Mouse (Mus musculus): ENCODE measurements around the gene Xylt2.
A peak's percentile ranks its signal among the peaks of the same experiment; 100 is the strongest.
"Not testable (repeated sequence)": the region's sequence is repeated elsewhere in the genome, so short reads cannot be mapped to it uniquely, and the experiment has no call there.

Xylt2 gene

DNA sequence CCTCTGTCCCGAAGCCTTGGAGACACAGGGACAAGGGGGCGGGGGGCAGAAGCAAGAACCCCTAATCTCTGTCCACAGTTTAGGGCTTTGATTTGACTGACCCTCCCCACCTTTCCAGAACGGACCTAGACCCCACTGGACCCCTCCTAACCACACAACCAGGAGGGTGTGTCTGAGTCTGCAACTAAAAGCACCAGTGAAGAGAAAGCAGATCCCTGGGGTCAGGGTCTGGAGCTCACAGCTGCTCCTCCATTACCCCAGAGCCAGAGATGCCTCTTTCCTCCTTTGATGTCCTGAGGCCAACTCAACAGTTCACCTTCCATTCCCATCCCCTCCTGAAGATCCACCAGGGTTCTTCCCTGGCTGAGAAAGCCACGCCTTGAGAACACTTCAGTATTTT lies 1.0 kb downstream of the Xylt2 start:
- no peak for DNase-seq (ENCODE audit: low spot score)

DNA sequence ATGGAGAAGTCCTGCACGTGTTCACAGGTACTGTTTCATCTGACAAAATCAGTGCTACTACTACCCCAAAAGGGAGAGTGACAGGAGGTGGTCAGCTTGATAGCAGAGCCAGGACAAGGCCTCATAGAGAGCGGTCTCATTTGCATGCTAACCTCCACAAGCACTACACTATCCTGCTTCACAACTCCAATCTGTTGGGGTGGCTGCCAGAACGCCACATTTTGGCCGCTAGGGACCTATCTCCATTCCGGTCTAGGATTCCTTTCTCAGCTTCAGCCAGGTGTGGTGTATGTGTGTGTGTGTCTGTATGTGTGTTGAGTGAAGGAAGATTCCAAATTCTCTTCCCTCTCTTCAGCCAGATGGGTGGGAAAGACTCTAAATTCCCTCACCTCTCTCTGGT lies 1.9 kb downstream of the Xylt2 start:
- no peak for DNase-seq (ENCODE audit: low spot score)

DNA sequence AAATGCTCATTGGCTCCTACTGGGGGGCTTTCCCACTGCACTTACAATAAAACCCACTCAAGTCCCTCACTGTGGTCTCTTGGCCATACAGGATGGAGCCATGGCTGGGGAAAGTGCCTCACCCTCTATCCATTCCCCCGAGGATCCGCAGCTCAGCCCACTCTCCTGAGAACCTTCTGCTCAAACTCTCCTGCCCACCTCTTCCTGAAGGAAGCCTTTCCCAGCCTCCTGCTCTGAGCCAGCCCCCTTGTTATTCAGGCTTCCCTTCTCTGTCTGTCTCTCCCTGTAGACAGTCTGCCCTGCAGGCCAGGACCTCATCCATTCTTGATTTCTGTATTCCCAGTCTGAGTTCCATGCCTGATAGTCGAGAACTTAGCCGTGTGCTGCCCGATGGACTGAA lies 2.3 kb downstream of the Xylt2 start:
- no peak for DNase-seq (ENCODE audit: low spot score)

- no peak for DNase-seq (ENCODE audit: low spot score)
Observed at GRCm38 (mm10) chr11:94665281-94665680, 12.0 kb downstream of the Xylt2 start.

- no peak for DNase-seq (ENCODE audit: low spot score)
Observed at GRCm38 (mm10) chr11:94661344-94661743, 16.0 kb downstream of the Xylt2 start.

DNA sequence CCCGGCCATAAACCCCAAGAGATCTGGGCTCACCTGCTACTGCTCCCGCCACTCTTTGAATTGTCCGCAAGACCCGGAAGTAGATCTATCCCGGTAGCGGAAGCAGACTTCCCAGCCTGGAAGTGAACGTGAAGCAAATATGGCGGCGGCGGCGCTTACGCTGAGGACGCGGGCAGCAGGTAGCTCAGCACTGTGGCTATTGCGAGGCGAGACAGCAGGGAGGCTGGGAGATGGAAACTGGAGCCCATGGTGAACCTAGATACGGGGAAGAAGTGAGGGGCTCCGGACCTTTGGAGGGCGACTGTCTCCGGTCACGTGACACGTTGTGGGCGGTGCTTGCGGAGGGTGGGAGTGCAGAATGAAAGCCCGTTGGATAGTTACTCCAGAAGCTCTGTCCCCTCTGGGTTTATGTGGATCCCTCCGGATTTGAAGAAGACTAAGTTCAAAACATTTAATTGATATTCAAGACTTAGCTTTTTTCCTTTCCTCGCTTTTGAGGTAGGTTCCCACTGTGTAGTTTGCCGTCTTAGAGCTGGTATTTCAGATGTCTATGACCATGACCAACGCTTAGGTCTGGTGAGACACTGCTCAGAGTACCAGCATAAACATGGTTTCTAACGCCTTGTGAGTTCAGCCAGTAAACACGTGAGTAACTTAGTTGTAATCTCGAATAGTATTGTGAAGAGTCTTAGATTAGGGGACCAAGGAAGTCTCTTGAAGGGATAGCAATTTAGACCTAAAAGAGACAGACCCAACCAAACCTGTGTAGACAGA lies 23.5 kb downstream of the Xylt2 start, which contains the start of the genes Mrpl27 and Eme1:
Mrpl27 (plus strand) TSS at position 105 of the 774 bp plus-strand sequence.
Eme1 (minus strand) TSS at position 302 of the 774 bp plus-strand sequence.
- DNase-seq (ENCODE audit: low spot score) = peak; percentile 73

GRCm38 (mm10) chr11:94652973-94653372 lies 24.3 kb downstream of the Xylt2 start:
- DNase-seq (ENCODE audit: low spot score) = no peak

- DNase-seq (ENCODE audit: low spot score) = not testable (repeated sequence)
Observed at GRCm38 (mm10) chr11:94651241-94651640, 26.1 kb downstream of the Xylt2 start.

DNA sequence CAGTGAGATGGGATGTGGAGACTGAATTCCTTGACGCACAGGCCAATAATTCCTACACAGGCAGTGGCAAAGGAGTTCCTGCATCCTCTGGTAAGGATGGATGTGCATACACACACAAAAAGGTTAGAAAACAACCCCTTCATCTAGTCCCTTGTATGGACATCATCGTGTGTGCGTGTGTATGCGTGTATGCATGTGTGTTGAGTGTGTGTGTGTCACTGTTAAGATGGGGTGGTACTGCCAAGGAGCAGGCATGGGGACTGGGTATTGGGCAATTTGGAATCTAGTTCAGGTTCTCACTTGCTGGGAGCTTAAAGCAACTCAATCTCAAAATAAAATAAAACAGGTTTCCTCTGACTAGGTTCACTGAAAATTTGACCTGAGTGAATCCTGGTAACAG lies 30.9 kb downstream of the Xylt2 start:
- DNase-seq (ENCODE audit: low spot score) = no peak

DNA sequence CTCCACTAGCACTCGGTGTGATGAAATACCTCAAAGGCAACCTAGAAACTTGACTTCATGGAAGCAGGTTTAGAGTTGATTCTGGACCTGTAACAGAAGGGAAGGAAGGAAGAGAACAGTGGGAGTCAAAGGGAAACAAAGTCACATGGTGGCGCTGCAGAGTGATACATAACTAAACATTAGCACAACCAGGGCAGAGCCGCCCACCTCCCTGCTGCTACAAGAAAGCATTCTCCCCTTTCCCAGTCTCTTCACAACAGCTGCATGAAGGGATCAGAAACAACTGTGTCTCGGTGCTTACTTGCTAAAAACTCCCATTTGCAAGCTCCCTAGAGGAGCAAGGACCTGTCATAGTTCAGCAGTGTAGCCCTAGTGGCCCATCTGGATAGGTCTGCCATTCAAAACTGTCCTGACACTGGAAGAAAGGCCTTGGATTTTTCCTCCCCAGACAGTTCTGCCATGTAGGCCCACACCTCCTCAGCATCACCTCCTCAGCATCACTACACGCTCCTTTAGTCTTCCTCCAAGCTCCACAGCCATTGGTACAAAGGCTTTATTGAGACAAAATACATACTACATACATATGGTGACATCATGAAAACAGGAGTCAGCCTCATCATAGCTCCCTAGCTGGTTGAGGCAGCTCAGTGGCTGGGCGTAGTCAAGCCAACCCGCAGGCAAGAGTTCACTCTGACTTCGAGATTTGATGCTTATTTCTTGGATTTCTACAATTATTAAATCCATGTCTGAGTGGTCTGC lies 32.7 kb downstream of the Xylt2 start:
- peak; percentile 24 for DNase-seq (ENCODE audit: low spot score)

GRCm38 (mm10) chr11:94634431-94634830 lies 42.9 kb downstream of the Xylt2 start:
- no peak for DNase-seq (ENCODE audit: low spot score)

DNA sequence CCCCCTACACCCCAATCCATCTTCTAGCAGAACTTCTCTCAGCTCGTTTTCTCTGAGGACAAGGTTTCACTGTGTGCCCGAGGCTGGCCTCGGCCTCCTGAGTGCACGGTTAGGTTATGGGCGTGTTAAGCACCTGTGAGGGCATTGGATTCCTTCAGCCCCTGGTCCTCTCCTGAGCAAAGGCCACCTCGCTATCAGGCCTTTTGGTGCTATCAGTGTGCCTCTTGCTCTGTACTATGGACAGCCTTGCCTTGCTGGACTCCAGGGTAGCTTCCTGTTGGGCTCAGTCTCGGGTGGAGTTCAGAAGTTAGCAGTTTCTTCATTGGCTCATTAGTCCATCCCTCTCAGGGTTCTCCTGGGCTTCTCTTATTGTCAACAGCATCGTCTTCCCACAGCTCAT lies 44.3 kb downstream of the Xylt2 start:
- no peak for DNase-seq (ENCODE audit: low spot score)

DNA sequence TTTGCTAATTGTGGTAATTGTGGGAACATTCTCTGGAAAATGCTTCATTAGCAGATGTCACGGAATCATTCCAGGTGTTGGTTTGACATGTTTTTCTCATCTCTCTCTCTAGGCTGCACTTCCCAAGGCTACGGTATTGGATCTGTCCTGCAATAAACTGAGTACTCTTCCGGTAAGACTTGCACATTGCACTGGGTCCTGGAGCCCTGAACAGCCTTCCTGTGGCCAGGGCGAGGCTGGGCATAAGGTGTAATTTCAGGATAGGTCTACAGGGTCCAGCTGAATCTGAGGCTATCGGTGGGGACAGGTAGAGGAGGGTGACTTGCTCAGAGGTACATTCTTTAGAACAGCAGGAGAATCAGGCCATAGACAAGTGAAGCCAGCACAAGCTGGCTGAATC lies 45.3 kb downstream of the Xylt2 start:
- DNase-seq (ENCODE audit: low spot score) = no peak

DNA sequence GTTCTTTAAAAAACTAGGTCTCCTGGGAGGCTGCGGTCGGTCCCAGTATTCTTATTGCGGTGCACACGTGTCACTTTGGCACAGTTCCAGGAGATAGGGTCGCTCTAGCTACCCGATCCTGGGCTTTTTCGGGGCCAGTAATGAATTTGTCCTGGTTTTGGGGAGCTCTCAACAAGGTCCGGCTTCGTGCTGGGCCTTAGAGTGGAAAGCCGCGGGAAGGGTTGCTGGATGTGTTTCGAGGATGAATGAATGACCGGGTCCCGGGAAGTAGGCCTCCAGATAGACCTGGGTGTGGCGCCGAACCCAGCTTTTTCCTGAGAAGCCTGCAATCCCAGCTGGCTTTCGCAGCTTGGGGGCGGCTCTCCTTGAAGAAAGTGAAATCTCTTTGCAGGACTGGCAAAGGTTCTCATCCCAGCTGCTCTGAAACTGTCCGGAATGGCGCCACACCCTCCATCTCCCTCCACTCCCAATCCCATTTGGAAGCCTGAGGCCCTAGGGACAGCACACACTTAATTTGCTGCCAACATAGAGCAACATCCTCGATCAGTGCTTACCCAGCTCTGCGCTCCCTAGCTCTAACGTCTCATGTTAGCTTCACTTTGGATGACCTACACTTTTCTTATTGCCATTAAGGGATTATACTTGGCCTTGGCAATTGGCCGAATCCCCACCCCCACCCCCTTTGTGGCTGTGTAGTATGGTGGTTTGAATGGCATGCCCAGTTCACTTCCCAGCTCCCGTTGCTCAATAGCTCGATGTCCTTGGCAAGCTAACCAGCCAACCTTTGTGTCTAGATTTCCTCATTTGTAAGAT lies 46.9 kb downstream of the Xylt2 start:
- no peak for DNase-seq (ENCODE audit: low spot score)

- no peak for DNase-seq (ENCODE audit: low spot score)
Observed at GRCm38 (mm10) chr11:94629884-94630198, 47.5 kb downstream of the Xylt2 start.

DNA sequence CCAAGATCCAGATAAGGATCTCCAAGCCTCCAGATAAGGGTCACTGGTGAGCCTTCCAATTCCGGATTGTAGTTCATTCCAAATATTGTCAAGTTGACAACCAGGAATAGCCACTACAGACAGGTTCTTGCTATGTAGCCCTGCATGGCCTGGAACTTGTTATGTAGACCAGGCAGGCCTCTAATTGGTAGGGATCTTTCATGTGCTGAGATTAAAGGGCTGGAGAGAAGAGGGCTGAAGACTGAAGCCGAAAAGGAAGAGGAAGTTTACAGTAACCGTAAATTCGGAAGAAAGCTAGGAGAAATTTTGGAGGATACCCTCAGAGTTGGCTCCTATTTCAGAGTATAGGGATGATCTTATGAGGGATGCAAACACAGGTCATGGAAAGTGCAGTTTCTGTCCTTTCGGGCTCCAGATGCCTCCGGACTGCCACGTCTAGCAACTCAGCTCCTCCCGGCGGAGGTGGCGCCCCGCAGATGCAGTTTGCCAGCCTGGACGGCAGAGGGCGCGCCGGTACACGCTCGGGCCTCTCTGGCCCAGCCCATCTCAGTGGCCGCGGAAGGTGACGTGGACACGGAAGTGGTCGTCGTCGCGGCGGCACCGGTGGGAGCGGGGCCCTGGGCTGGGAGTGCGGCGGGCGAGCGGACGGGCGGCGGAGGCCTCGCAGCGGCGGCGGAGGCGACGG lies 48.0 kb downstream of the Xylt2 start, which contains the start of gene Lrrc59:
Lrrc59 (plus strand) TSS at position 569 of the 685 bp plus-strand sequence.
- DNase-seq (ENCODE audit: low spot score) = peak; percentile 81

- DNase-seq (ENCODE audit: low spot score) = no peak
Observed at GRCm38 (mm10) chr11:94622162-94622561, 55.2 kb downstream of the Xylt2 start.

- DNase-seq (ENCODE audit: low spot score) = no peak
Observed at GRCm38 (mm10) chr11:94621458-94621852, 55.9 kb downstream of the Xylt2 start.

DNA sequence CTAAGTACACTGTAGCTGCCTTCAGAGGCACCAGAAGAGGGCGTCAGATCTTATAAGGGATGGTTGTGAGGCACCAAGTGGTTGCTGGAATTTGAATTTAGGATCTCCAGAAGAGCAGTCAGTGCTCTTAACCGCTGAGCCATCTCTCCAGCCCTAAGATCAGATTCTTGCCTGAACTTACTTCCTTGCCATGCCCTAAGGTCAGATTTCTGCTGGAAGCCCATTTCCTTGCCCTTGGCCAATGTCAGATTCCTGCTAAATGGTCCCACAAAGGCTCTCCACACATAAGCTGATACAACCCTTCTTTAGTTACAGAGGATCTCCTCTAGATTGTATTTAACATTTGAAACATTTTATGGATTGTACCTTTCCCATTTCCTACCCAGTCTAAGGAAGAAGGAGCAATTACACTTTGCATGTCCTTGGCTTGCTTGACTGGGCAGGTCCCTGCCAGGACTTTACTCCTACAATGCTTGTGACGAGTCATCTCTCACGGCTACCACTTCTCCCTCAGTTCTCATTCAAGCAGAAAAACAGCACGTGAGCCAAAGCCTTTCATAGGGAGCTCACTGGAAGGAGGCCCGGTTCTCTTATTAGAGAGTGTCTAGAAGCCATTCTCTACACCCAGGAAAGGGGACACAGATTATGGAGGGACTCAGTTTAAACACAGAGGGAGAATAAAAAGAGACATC lies 56.4 kb downstream of the Xylt2 start:
- no peak for DNase-seq (ENCODE audit: low spot score)

DNA sequence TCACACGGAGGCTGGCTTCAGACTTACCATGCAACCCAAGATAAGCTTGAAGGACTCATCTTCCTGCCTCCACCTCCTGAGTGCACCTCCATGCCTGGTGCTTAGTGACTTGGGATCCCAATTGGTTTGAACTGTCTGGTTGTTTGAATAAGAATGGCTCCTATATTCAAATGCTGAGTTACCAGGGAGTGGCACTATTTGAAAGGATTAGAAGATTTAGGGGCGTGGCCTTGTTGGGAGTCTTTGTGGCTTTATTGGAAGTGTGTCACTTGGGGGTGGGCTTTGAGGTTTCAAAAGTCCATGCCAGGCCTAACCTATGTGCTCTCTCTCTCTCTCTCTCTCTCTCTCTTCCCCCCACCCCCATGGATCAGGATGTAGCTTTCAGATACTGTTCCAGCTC lies 59.7 kb downstream of the Xylt2 start:
- DNase-seq (ENCODE audit: low spot score) = no peak

GRCm38 (mm10) chr11:94615494-94615893 lies 61.8 kb downstream of the Xylt2 start:
- no peak for DNase-seq (ENCODE audit: low spot score)
